Mouse (Mus musculus): Measurements from ENCODE around the gene Zc3h10. TPM values are rescaled to one million over a fixed set of nuclear protein-coding genes. Genes with fewer than 3 reads are reported as not detected.
A peak's percentile ranks its signal among the peaks of the same experiment; 100 is the strongest.
"Not testable (repeated sequence)": the region's sequence is repeated elsewhere in the genome, so short reads cannot be mapped to it uniquely, and the experiment has no call there.

The Zc3h10 gene
- polyA plus RNA-seq, 1 experiment from 2014 or later = 18.9 TPM

DNA sequence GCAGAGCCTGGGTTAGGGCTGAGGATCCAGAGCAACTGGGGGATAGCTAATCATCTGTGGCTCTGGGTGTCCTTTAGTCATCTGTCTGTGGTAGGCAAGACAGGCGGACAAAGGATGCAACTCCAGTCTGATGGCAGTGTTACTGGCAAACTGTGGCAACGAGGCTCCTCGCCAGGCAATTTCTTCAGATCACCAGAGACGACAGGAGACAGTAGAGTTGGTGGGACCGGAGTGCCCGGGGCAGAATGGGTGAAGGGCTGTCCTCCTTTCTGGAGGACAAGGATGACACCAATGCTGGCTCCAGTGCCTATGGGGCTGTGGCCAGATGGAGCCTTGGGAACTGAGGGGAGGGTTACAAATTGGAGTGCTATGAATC is 2.1 kb upstream of the Zc3h10 start:
- not testable (repeated sequence) for H3K27ac ChIP-seq; H3K4me3 ChIP-seq; H3K27me3 ChIP-seq (replicated peaks); H3K9me3 ChIP-seq; H3K9ac ChIP-seq; H3K4me1 ChIP-seq; H3K36me3 ChIP-seq; ATAC-seq (ENCODE audit: low FRiP score, low read depth)
- peak overlapping the region; percentile 71; the same call in 1 of the 2 replicates for H3K4me2 ChIP-seq (replicated peaks)
- WGBS = 71% methylated on average over 6 of the region's 6 CpGs

DNA sequence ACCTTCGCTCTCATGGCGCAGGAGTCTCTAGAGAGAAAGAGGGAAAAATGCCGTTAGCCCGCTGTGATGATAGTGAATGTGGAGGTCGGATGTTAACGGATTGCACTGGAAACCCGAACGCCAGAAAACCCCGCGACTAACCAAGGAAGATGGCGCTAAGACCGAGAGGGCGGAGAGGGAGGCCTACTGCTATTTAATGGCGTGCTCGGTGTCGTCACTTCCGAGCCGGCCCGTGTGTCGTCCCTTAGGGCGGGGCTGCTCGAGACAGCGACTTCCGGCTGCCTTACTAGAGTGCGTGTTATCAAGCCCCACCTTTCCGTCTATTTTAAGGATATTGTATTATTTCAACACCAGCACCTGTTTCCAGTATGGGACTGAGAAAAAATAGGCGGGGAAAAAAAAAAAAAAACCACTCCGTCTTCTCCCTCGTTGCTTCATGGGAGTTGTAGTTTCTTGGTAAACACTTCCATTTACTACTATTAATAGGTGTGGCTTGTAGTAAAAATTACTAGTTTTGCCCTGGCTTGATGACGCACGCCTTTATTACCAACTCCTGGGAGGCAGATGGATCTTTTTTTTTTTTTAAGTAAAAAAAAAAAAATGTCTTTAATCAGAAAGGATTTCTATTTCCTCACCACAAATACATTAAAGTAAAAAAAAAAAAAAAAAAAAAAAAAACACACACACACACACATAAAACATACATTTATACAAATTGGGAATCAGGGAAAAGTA is 1.5 kb upstream of the Zc3h10 start, which contains the start of gene Rpl41:
TSS of gene Rpl41 (minus strand) at position 359 of the 735 bp plus-strand sequence.
- ATAC-seq (ENCODE audit: low FRiP score, low read depth) = peak; percentile 86
- H3K4me1 ChIP-seq = peaks cover 10% of the 10 kb centered on the region; the same call in 1 of the 2 replicates
- under 1% methylated on average over 31 of the region's 31 CpGs for WGBS

DNA sequence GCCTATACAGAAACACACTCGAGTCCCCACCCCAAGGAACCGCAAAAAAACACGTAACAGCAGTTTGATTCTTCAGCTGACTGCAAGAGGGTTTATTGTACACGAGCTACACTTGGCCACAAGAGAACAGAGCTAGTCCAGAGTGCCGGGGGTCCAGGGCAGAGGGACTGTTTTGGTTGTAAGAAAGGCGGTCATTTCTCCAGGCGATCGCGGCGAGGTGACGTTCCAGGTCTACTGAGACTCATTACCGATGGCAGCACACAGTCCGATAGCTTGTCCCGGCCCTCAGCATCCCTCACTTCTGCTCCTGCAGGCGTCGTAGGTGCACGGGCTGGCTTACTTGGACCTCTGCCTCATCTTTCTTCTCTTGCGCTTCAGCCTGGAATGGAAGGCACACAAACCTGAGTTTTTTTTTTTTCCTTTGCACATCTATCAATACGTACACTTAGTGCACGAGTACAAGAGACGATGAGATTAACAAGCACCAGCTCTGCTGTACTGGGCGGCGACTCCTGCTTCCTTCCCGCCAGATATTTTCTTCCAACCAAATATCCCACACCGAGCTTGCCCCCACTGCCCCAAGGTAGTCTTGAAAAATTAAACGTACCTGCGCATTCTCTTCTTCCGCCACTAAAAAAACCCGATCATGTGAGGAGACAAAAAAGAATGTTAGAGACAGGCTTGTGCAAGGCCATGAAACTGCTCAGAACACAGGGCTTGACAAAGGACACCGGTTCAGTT is 647 bp upstream of the Zc3h10 start:
- peaks cover 24% of the 10 kb centered on the region for H3K36me3 ChIP-seq
- not testable (repeated sequence) for H3K9me3 ChIP-seq; H3K27me3 ChIP-seq (replicated peaks); ATAC-seq (ENCODE audit: low FRiP score, low read depth)
- under 1% methylated on average over 30 of the region's 30 CpGs for WGBS
- H3K27ac ChIP-seq = peak overlapping the region; percentile 85
- H3K4me2 ChIP-seq (replicated peaks) = peak overlapping the region; percentile 71
- peaks cover 12% of the 10 kb centered on the region; the same call in 1 of the 2 replicates for H3K4me1 ChIP-seq
- peak overlapping the region; percentile 76 for H3K9ac ChIP-seq
- H3K4me3 ChIP-seq = peak overlapping the region; percentile 55

More for the DNA sequence above, 1.5 kb upstream of the Zc3h10 start, which contains the start of gene Rpl41:
- Histone ChIP-seq H3K27me3 (replicated peaks) (no peaks in the 10 kb centered on the region), H3K27ac (peak within 1 kb of the TSS; percentile 85), H3K4me3 (peak within 1 kb of the TSS; percentile 55), H3K9me3 (no peaks in the 10 kb centered on the region), H3K9ac (peak within 1 kb of the TSS; percentile 76), H3K4me2 (replicated peaks) (peak within 1 kb of the TSS; percentile 71), H3K36me3 (peaks cover 15% of the 10 kb centered on the region)

DNA sequence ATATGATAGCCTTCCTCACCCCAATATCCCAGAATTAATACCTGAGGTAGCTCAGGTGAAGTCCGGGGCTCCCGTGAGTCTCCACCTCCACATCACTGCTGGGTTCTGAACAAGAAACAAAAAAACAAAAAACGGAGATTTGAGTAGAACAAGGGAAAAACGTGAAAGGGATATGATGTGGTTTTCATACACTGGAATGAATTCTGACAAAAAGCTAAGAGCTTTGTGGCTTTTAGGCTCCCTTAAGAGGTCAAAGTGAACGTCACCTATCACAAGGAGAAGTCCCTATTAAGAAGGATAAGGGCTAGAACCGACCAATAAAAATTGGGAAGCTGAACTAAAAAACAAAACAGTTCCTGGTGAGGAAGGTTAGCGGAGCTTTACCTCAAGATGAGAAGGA is 787 bp downstream of the Zc3h10 start:
- H3K4me3 ChIP-seq = peak overlapping the region; percentile 55
- no peaks in the 10 kb centered on the region for H3K9me3 ChIP-seq
- no peaks in the 10 kb centered on the region; the same call in 1 of the 2 replicates for H3K27me3 ChIP-seq (replicated peaks)
- ATAC-seq (ENCODE audit: low FRiP score, low read depth) = no peak
- peaks cover 12% of the 10 kb centered on the region; the same call in 1 of the 2 replicates for H3K4me1 ChIP-seq
- peaks cover 38% of the 10 kb centered on the region for H3K36me3 ChIP-seq
- peak overlapping the region; percentile 69 for H3K9ac ChIP-seq
- H3K27ac ChIP-seq = peak overlapping the region; percentile 79
- 26% methylated on average over 7 of the region's 7 CpGs for WGBS
- H3K4me2 ChIP-seq (replicated peaks) = peak overlapping the region; percentile 71

DNA sequence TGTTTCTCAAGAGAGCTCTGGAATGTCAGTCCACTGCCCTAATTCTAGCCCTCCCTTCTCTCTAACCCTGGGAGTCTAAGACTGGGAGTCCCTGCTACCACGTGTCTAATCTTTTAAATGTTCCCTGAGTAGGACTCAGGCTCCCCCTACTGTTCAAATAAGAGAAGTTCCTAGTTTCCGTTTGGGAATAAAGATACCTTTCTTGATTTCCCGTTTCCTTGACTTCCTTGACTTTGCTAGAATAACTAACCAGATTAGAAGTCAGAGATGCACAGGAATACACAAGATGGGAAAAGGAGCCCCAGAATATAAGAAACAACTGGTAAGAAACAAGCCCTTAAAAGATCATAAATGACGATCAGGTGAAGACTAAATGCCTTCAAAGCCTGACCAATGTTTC is 1.2 kb downstream of the Zc3h10 start:
- H3K36me3 ChIP-seq = peaks cover 40% of the 10 kb centered on the region
- no peaks in the 10 kb centered on the region for H3K9me3 ChIP-seq
- peak overlapping the region; percentile 71 for H3K4me2 ChIP-seq (replicated peaks)
- H3K9ac ChIP-seq = no peak overlapping the region
- H3K4me3 ChIP-seq = peak overlapping the region; percentile 55
- no peak overlapping the region for H3K27ac ChIP-seq
- no peak for ATAC-seq (ENCODE audit: low FRiP score, low read depth)
- 17% methylated on average over 4 of the region's 4 CpGs for WGBS
- H3K4me1 ChIP-seq = peaks cover 12% of the 10 kb centered on the region; the same call in 1 of the 2 replicates
- no peaks in the 10 kb centered on the region; the same call in 1 of the 2 replicates for H3K27me3 ChIP-seq (replicated peaks)

DNA sequence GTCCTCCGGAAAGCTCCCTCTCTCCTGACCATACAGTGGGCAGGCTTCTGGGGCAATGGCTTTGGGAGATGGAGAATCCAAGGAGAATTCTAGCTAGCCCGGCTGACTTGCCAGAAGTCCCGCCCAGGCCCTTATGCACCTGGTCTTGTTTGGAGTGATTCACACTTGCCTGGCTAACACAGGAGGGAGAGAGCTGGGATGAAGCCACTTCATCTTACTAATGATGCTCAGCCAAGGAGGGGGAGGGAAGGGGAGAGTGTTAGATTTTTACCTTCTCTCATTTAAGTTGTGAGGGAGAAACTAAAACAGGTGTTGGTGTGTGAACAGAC is 2.0 kb downstream of the Zc3h10 start:
- ATAC-seq (ENCODE audit: low FRiP score, low read depth) = no peak
- H3K4me3 ChIP-seq = no peak overlapping the region
- no peak overlapping the region for H3K27ac ChIP-seq
- H3K9me3 ChIP-seq = no peaks in the 10 kb centered on the region
- peaks cover 12% of the 10 kb centered on the region; the same call in 1 of the 2 replicates for H3K4me1 ChIP-seq
- 93% methylated on average over 3 of the region's 3 CpGs for WGBS
- H3K9ac ChIP-seq = no peak overlapping the region
- peaks cover 46% of the 10 kb centered on the region for H3K36me3 ChIP-seq
- no peak overlapping the region for H3K4me2 ChIP-seq (replicated peaks)
- no peaks in the 10 kb centered on the region; the same call in 1 of the 2 replicates for H3K27me3 ChIP-seq (replicated peaks)

DNA sequence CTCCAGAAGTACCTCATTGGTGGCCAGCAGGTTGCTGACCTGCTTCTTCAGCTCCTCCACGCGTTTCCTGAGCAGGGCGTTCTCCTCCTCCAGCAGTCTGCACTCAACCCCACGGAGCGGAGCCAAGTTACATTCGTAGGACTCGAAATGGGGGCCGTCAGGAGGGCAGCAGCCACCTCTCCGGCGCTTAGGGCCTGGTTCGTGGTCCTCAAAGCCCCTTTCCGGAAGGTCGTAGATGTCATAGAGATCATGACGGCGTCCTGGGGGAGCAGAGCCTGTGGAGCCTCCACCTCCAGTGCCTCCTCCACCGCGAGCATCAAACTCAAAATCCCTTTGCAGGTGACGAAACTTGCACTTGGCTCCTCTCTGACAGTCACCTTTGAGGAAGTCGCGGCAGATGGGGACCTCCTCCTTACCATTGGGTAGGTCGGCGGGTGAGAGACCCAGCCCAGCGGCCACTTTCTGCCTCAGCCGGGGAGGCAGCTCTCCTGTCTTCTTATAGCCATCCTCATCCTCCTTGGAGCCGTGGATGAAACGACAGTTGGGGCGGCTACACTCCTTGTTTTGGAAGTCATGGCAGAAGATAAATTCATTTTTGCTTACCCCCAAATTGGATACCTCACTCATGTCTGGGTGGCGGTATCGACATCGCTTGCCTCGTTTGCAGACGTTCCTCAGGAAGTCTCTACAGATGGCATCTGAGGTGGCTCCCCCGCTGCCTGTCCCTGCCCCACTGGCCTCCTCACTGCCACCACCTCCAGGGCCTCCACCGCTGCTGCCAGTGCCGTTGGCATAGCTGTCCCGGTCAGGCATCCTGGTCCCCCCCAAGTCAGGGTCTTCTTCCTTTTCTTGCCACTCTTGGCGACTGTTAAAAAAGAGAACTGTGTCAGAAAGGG is 2.7 kb downstream of the Zc3h10 start:
- no peak for ATAC-seq (ENCODE audit: low FRiP score, low read depth)
- WGBS = 95% methylated on average over 37 of the region's 37 CpGs
- H3K4me1 ChIP-seq = peaks cover 12% of the 10 kb centered on the region; the same call in 1 of the 2 replicates
- peaks cover 46% of the 10 kb centered on the region for H3K36me3 ChIP-seq
- no peak overlapping the region for H3K27ac ChIP-seq
- no peak overlapping the region for H3K9ac ChIP-seq
- no peaks in the 10 kb centered on the region for H3K9me3 ChIP-seq
- no peaks in the 10 kb centered on the region; the same call in 1 of the 2 replicates for H3K27me3 ChIP-seq (replicated peaks)
- H3K4me2 ChIP-seq (replicated peaks) = no peak overlapping the region
- H3K4me3 ChIP-seq = no peak overlapping the region

DNA sequence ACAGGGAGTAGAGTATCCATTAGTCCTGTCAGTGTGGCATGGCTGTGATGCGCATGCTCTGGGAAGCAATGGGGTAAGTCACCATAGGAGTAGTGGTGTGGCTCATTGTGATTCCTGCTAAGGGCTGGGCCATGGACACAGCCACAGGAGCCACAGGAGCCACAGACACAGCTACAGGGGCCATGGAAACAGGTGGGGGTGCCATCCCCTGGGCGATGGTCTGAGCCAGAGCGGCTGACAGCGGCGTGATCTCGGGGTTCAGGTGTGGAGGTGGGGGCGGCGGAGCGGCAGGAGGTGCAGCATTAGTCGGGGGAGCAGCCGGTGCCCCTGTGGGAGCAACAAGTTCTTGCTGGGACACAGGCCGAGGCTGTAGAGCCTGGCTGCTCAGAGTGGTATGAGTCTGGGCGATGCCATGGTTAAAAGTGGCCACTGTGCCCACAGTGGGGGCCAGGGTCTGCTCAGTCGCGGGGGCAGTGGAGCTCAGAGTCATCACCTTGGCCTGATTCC is 3.4 kb downstream of the Zc3h10 start:
- H3K4me1 ChIP-seq = peaks cover 12% of the 10 kb centered on the region; the same call in 1 of the 2 replicates
- no peaks in the 10 kb centered on the region; the same call in 1 of the 2 replicates for H3K27me3 ChIP-seq (replicated peaks)
- WGBS = 96% methylated on average over 15 of the region's 15 CpGs
- H3K9me3 ChIP-seq = no peaks in the 10 kb centered on the region
- H3K36me3 ChIP-seq = peaks cover 46% of the 10 kb centered on the region
- H3K9ac ChIP-seq = no peak overlapping the region
- no peak for ATAC-seq (ENCODE audit: low FRiP score, low read depth)
- H3K27ac ChIP-seq = no peak overlapping the region
- H3K4me3 ChIP-seq = no peak overlapping the region
- no peak overlapping the region for H3K4me2 ChIP-seq (replicated peaks)

DNA sequence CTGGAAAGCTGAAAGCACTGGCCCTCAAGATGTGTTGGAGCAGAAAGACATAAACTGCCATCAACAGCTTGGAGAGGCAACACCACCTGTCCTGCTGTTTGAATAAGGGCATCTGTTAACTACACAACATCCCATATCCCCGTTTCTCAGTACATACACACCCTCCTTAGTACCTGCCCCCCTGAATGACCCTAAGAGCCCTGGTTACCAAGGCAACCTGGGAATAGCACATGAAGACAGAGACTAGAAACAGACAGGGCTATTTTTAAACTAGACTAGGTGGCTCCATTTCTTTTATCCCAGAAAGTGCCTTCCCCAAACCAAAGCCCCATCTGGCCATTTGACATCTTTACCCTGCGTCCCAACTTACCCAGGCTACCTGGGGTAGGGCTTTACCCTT is 4.5 kb downstream of the Zc3h10 start:
- Histone ChIP-seq H3K4me2 (replicated peaks) (no peak overlapping the region), H3K4me1 (peaks cover 12% of the 10 kb centered on the region; the same call in 1 of the 2 replicates), H3K9ac (no peak overlapping the region), H3K9me3 (no peaks in the 10 kb centered on the region), H3K27me3 (replicated peaks) (no peaks in the 10 kb centered on the region; the same call in 1 of the 2 replicates), H3K4me3 (no peak overlapping the region), H3K27ac (no peak overlapping the region), H3K36me3 (peaks cover 46% of the 10 kb centered on the region)
- 83% methylated on average over 2 of the region's 2 CpGs for WGBS
- no peak for ATAC-seq (ENCODE audit: low FRiP score, low read depth)

DNA sequence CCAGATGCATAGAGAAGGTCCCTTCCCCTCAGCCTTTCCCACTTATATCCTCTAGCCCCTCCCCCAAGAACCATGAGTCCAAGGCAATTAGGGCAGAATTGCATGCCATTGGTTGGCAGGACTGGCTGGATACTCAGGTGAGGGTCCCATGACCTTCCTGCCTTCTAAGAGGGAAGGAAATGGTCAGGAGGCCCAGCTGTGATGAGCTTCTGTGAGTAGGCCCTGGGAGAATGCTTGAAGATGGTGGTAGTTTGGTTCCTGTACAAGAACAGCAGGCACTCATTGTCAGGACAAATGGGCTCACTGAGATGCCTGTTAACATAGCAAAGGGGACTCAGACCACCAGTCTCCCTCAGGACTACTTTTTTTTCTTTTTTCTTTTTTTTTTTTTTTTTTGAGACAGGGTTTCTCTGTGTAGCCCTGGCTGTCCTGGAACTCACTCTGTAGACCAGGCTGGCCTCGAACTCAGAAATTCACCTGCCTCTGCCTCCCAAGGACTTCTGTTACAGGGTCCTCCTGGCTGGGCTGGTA is 9.2 kb downstream of the Zc3h10 start:
- Histone ChIP-seq H3K9me3 (no peaks in the 10 kb centered on the region), H3K27me3 (replicated peaks) (no peaks in the 10 kb centered on the region), H3K4me3 (no peak overlapping the region), H3K4me1 (no peaks in the 10 kb centered on the region), H3K36me3 (peaks cover 24% of the 10 kb centered on the region), H3K27ac (no peak overlapping the region), H3K9ac (no peak overlapping the region), H3K4me2 (replicated peaks) (no peak overlapping the region)
- WGBS = 88% methylated on average over 1 of the region's 1 CpGs
- no peak for ATAC-seq (ENCODE audit: low FRiP score, low read depth)

DNA sequence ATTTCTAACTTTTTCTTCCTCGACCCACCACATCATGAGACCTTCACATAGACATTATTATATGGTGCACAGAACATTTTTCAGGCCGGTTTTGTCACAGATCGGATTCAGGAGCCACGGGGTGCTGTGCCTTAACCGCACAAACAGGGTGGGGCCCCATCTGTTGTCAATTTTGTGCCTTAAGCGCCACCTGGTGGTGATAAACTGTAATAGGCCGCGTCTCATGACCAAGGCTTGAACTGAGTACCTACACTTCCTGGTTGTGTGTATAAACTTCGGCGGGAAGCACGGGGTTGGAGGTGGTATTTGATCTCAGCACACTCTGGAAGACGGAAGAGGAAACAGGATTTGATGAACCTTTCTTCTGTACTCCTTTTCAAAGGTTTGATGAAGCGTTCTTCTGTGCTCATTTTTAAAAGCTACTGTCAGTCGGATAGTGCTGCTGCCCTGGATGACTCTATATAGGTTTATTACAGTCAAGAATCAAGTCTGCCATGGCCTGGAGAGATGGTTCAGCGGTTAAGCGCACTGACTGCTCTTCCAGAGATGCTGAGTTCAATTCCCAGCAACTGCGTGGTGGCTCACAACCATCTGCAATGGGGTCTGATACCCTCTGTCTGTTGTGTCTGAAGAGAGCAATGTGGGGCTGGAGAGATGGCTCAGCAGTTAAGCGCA is 11.2 kb downstream of the Zc3h10 start:
- WGBS = 17% methylated on average over 18 of the region's 18 CpGs
- no peak overlapping the region for H3K27ac ChIP-seq
- peak overlapping the region; percentile 45 for H3K4me2 ChIP-seq (replicated peaks)
- ATAC-seq (ENCODE audit: low FRiP score, low read depth) = peak; percentile 85
- H3K4me3 ChIP-seq = no peak overlapping the region; the same call in 1 of the 2 replicates
- no peaks in the 10 kb centered on the region for H3K27me3 ChIP-seq (replicated peaks)
- H3K4me1 ChIP-seq = no peaks in the 10 kb centered on the region
- H3K36me3 ChIP-seq = peaks cover 6% of the 10 kb centered on the region; the same call in 1 of the 2 replicates
- H3K9ac ChIP-seq = no peak overlapping the region
- no peaks in the 10 kb centered on the region for H3K9me3 ChIP-seq

Data from neural tube, embryonic 12.5 days (tissue).